In genomic region chr17:71225091-71225490, GRCm38 (mm10) we compare ENCODE assay signal across 9 mouse cellular contexts. TPM values are rescaled to one million over a fixed set of nuclear protein-coding genes. Genes with fewer than 3 reads are reported as not detected.
DNase-seq lines count a peak whose midpoint lies in the region; ATAC-seq and TF ChIP-seq lines count a peak whose summit lies in the region.
"Had no signal": no experiment of that assay in that cellular context is flagged by ENCODE, and none has a peak within 500 bp of the region (broad histone marks: within the 10 kb centered on the region; RNA-seq: fewer than 3 reads in every experiment).

No protein-coding gene starts in this region.

- no peak overlapping the region for H3K4me2 ChIP-seq in kidney, embryonic 15.5 days
- no peak overlapping the region for H3K4me2 ChIP-seq in intestine, embryonic 16.5 days (ENCODE audit: low read depth, low read length)
- H3K4me2 ChIP-seq: midbrain, embryonic 12.5 days had no signal

- H3K4me1 ChIP-seq in kidney, embryonic 15.5 days = peaks cover 11% of the 10 kb centered on the region; the same call in 1 of the 2 replicates
- no peaks in the 10 kb centered on the region for H3K4me1 ChIP-seq in ES-Bruce4 (ENCODE audit: control insufficient read depth, insufficient read depth, low read length)
- peaks cover 14% of the 10 kb centered on the region for H3K4me1 ChIP-seq in olfactory bulb, adult 2 months (ENCODE audit: control insufficient read depth, insufficient read depth, low read length)
- no peaks in the 10 kb centered on the region for H3K4me1 ChIP-seq in intestine, embryonic 16.5 days (ENCODE audit: control insufficient read depth, insufficient read depth, low read length)

- no peak for ATAC-seq in kidney, embryonic 15.5 days (replicated peaks; ENCODE audit: low FRiP score)
- no peak for ATAC-seq in intestine, embryonic 16.5 days

- peak; percentile 40 for DNase-seq in kidney, postnatal 10 days
- DNase-seq in adrenal gland, postnatal 25 days = peak; percentile 16
- DNase-seq in heart, postnatal 4 days = peak; percentile 63
- DNase-seq in neural tube, embryonic 10.5 days (ENCODE audit: extremely low spot score, low spot score) = no peak

- no peak for TF ChIP-seq POLR2A in ES-Bruce4 (IDR thresholded peaks at IDR 0.05; ENCODE audit: insufficient read depth, low read length)
- no peak for TF ChIP-seq POLR2A in olfactory bulb, adult 2 months (IDR thresholded peaks at IDR 0.05; ENCODE audit: insufficient read depth, low read depth, low read length)

- no peak overlapping the region for H3K9ac ChIP-seq in kidney, embryonic 15.5 days
- H3K9ac ChIP-seq in ES-Bruce4 (ENCODE audit: low read depth, poor library complexity, severe bottlenecking) = no peak overlapping the region
- no peak overlapping the region for H3K9ac ChIP-seq in intestine, embryonic 16.5 days (ENCODE audit: low read depth, low read length)
- H3K9ac ChIP-seq: midbrain, embryonic 12.5 days had no signal

- H3K9me3 ChIP-seq in kidney, embryonic 15.5 days (replicated peaks) = no peaks in the 10 kb centered on the region
- no peaks in the 10 kb centered on the region for H3K9me3 ChIP-seq in ES-Bruce4 (replicated peaks; ENCODE audit: control insufficient read depth, insufficient read depth, low read length, poor library complexity, severe bottlenecking)
- no peaks in the 10 kb centered on the region for H3K9me3 ChIP-seq in intestine, embryonic 16.5 days (ENCODE audit: control insufficient read depth, low read length)
- H3K9me3 ChIP-seq: midbrain, embryonic 12.5 days had no signal

- peak; percentile 87 for TF ChIP-seq CTCF in ES-Bruce4 (IDR thresholded peaks at IDR 0.05; ENCODE audit: low read depth, low read length)
- TF ChIP-seq CTCF in olfactory bulb, adult 2 months (IDR thresholded peaks at IDR 0.05; ENCODE audit: insufficient read depth, low read depth, low read length) = peak; percentile 48; the same call in 1 of the 2 replicates

- no peaks in the 10 kb centered on the region for H3K27me3 ChIP-seq in kidney, embryonic 15.5 days
- no peaks in the 10 kb centered on the region for H3K27me3 ChIP-seq in ES-Bruce4 (ENCODE audit: control insufficient read depth, insufficient read depth, low read length, poor library complexity, severe bottlenecking)
- no peaks in the 10 kb centered on the region for H3K27me3 ChIP-seq in intestine, embryonic 16.5 days (replicated peaks; ENCODE audit: control insufficient read depth, insufficient read depth, low read length)
- H3K27me3 ChIP-seq: midbrain, embryonic 12.5 days had no signal

- H3K27ac ChIP-seq in kidney, embryonic 15.5 days = no peak overlapping the region
- H3K27ac ChIP-seq in ES-Bruce4 (ENCODE audit: insufficient read depth, low read length) = no peak overlapping the region
- no peak overlapping the region for H3K27ac ChIP-seq in olfactory bulb, adult 2 months (ENCODE audit: insufficient read depth, low read depth, low read length)
- no peak overlapping the region for H3K27ac ChIP-seq in intestine, embryonic 16.5 days (ENCODE audit: low read length)
- H3K27ac ChIP-seq: midbrain, embryonic 12.5 days had no signal

- peaks cover 70% of the 10 kb centered on the region for H3K36me3 ChIP-seq in kidney, embryonic 15.5 days
- H3K36me3 ChIP-seq in ES-Bruce4 (ENCODE audit: control insufficient read depth, insufficient read depth, low read length, poor library complexity, severe bottlenecking) = no peaks in the 10 kb centered on the region
- no peaks in the 10 kb centered on the region for H3K36me3 ChIP-seq in intestine, embryonic 16.5 days (ENCODE audit: control insufficient read depth, insufficient read depth, low read length)

- H3K4me3 ChIP-seq in kidney, embryonic 15.5 days (replicated peaks) = no peak overlapping the region
- H3K4me3 ChIP-seq in ES-Bruce4 (ENCODE audit: low read depth, low read length) = no peak overlapping the region
- H3K4me3 ChIP-seq in olfactory bulb, adult 2 months (ENCODE audit: insufficient read depth, low read depth, low read length) = no peak overlapping the region
- H3K4me3 ChIP-seq in intestine, embryonic 16.5 days (ENCODE audit: low read length) = no peak overlapping the region
- H3K4me3 ChIP-seq: midbrain, embryonic 12.5 days had no signal

- WGBS in kidney, embryonic 15.5 days = 44% methylated on average over 5 of the region's 5 CpGs
- 40% methylated on average over 5 of the region's 5 CpGs for WGBS in olfactory bulb, adult 2 months
- 42% methylated on average over 5 of the region's 5 CpGs for WGBS in intestine, embryonic 16.5 days

- TF ChIP-seq EP300 in ES-Bruce4 (IDR thresholded peaks at IDR 0.05; ENCODE audit: insufficient read depth, low read depth, low read length) = no peak

RNA-seq across cellular contexts. Expression of gene Lpin2, which starts 42.7 kb away (rescaled TPM):
- 70.7 and 75.3 TPM in 2 replicates for polyA plus RNA-seq in kidney, embryonic 15.5 days (2015; fragmentation: Nextera tagmentation; extraction: Ambion mirVana)
- polyA plus RNA-seq in ES-Bruce4 (2011; ENCODE audit: insufficient read depth, insufficient read length, low read depth, missing spikeins) = 15.8 and 19.2 TPM in 2 replicates
- total RNA-seq in adrenal gland, postnatal 25 days (2021) = 47.3 and 50.6 TPM in 2 replicates
- total RNA-seq in heart, postnatal 4 days (2021) = 10 to 100 TPM; 16.3 to 19.5 TPM
- polyA plus RNA-seq in olfactory bulb, adult 2 months (2012; ENCODE audit: insufficient read depth, insufficient read length, low replicate concordance, missing spikeins) = not detected in 2 replicates
- 19.2 and 22.7 TPM in 2 replicates for polyA plus RNA-seq in intestine, embryonic 16.5 days (2015; fragmentation: Nextera tagmentation; extraction: Ambion mirVana)
